Mouse (Mus musculus): ENCODE results near the gene Cdkal1.

Cdkal1 gene

GRCm38 (mm10) chr13:29627438-29628124 lies 227.9 kb downstream of the Cdkal1 start:
- DNase-seq (ENCODE audit: low spot score): no peak

GRCm38 (mm10) chr13:29624929-29625328 lies 230.5 kb downstream of the Cdkal1 start:
- DNase-seq (ENCODE audit: low spot score): no peak

- DNase-seq (ENCODE audit: low spot score): no peak
These were observed 231.7 kb downstream of the Cdkal1 start for GRCm38 (mm10) chr13:29623636-29624239.

GRCm38 (mm10) chr13:29621881-29622280 lies 233.6 kb downstream of the Cdkal1 start:
- DNase-seq (ENCODE audit: low spot score): no peak

GRCm38 (mm10) chr13:29621363-29621762 lies 234.1 kb downstream of the Cdkal1 start:
- DNase-seq (ENCODE audit: low spot score): no peak

- no peak for DNase-seq (ENCODE audit: low spot score)
These were observed 234.6 kb downstream of the Cdkal1 start for GRCm38 (mm10) chr13:29620826-29621225.

GRCm38 (mm10) chr13:29616654-29617171 lies 238.8 kb downstream of the Cdkal1 start:
- no peak for DNase-seq (ENCODE audit: low spot score)

- DNase-seq (ENCODE audit: low spot score): no peak
These were observed 239.5 kb downstream of the Cdkal1 start for GRCm38 (mm10) chr13:29615987-29616386.

GRCm38 (mm10) chr13:29615081-29615480 lies 240.4 kb downstream of the Cdkal1 start:
- DNase-seq (ENCODE audit: low spot score): no peak

GRCm38 (mm10) chr13:29610051-29610931 lies 245.2 kb downstream of the Cdkal1 start:
- DNase-seq (ENCODE audit: low spot score): no peak

- no peak for DNase-seq (ENCODE audit: low spot score)
These were observed 246.0 kb downstream of the Cdkal1 start for GRCm38 (mm10) chr13:29609441-29609840.

- DNase-seq (ENCODE audit: low spot score): peak; percentile 44
These were observed 251.2 kb downstream of the Cdkal1 start for GRCm38 (mm10) chr13:29604241-29604640.

GRCm38 (mm10) chr13:29603597-29603996 lies 251.9 kb downstream of the Cdkal1 start:
- no peak for DNase-seq (ENCODE audit: low spot score)

- no peak for DNase-seq (ENCODE audit: low spot score)
These were observed 254.4 kb downstream of the Cdkal1 start for GRCm38 (mm10) chr13:29601033-29601432.

GRCm38 (mm10) chr13:29599646-29600045 lies 255.8 kb downstream of the Cdkal1 start:
- DNase-seq (ENCODE audit: low spot score): no peak

GRCm38 (mm10) chr13:29596735-29597134 lies 258.7 kb downstream of the Cdkal1 start:
- no peak for DNase-seq (ENCODE audit: low spot score)

GRCm38 (mm10) chr13:29593096-29593495 lies 262.4 kb downstream of the Cdkal1 start:
- DNase-seq (ENCODE audit: low spot score): no peak

- DNase-seq (ENCODE audit: low spot score): no peak
These were observed 264.8 kb downstream of the Cdkal1 start for GRCm38 (mm10) chr13:29590685-29591084.

GRCm38 (mm10) chr13:29590164-29590563 lies 265.3 kb downstream of the Cdkal1 start:
- no peak for DNase-seq (ENCODE audit: low spot score)

GRCm38 (mm10) chr13:29588693-29589092 lies 266.8 kb downstream of the Cdkal1 start:
- no peak for DNase-seq (ENCODE audit: low spot score)

GRCm38 (mm10) chr13:29581762-29582700 lies 273.4 kb downstream of the Cdkal1 start:
- DNase-seq (ENCODE audit: low spot score): no peak

Measured in yolk sac, embryonic 10.5 days (tissue).